Mouse (Mus musculus): ENCODE measurements at regions not wholly inside any gene's neighbourhood (a gene's known extent, or its start where the extent isn't known, plus 50 kb on each side); places are given as distances from the start of the nearest gene placed in this dataset.

- no peak for ATAC-seq (ENCODE audit: low FRiP score, low TSS enrichment)
- Histone ChIP-seq H3K4me2 (replicated peaks; ENCODE audit: low read depth, low read length) (no peak overlapping the region), H3K27ac (ENCODE audit: low read length) (no peak overlapping the region), H3K4me3 (ENCODE audit: low read length) (no peak overlapping the region), H3K27me3 (ENCODE audit: insufficient read depth, low read length) (no peaks in the 10 kb centered on the region), H3K9me3 (ENCODE audit: low read length) (no peaks in the 10 kb centered on the region), H3K9ac (replicated peaks; ENCODE audit: low read length) (no peak overlapping the region), H3K4me1 (ENCODE audit: insufficient read depth, low read length) (no peaks in the 10 kb centered on the region), H3K36me3 (ENCODE audit: insufficient read depth, low read length) (no peaks in the 10 kb centered on the region)
- WGBS = 65% methylated on average over 8 of the region's 8 CpGs
Observed at GRCm38 (mm10) chr7:125115322-125115996, 329.0 kb upstream of the Kdm8 start.

- WGBS = 80% methylated on average over 8 of the region's 8 CpGs
- H3K36me3 ChIP-seq (ENCODE audit: insufficient read depth, low read length) = no peaks in the 10 kb centered on the region
- ATAC-seq (ENCODE audit: low FRiP score, low TSS enrichment) = no peak
- no peaks in the 10 kb centered on the region for H3K9me3 ChIP-seq (ENCODE audit: low read length)
- H3K27ac ChIP-seq (ENCODE audit: low read length) = no peak overlapping the region
- H3K27me3 ChIP-seq (ENCODE audit: insufficient read depth, low read length) = no peaks in the 10 kb centered on the region
- no peak overlapping the region for H3K4me2 ChIP-seq (replicated peaks; ENCODE audit: low read depth, low read length)
- no peak overlapping the region for H3K9ac ChIP-seq (replicated peaks; ENCODE audit: low read length)
- no peaks in the 10 kb centered on the region for H3K4me1 ChIP-seq (ENCODE audit: insufficient read depth, low read length)
- H3K4me3 ChIP-seq (ENCODE audit: low read length) = no peak overlapping the region
Observed at GRCm38 (mm10) chr7:125117173-125117572, 327.3 kb upstream of the Kdm8 start.

- no peak overlapping the region for H3K9ac ChIP-seq (replicated peaks; ENCODE audit: low read length)
- H3K4me3 ChIP-seq (ENCODE audit: low read length) = no peak overlapping the region
- no peak for ATAC-seq (ENCODE audit: low FRiP score, low TSS enrichment)
- no peaks in the 10 kb centered on the region for H3K27me3 ChIP-seq (ENCODE audit: insufficient read depth, low read length)
- H3K9me3 ChIP-seq (ENCODE audit: low read length) = no peaks in the 10 kb centered on the region
- no peaks in the 10 kb centered on the region for H3K36me3 ChIP-seq (ENCODE audit: insufficient read depth, low read length)
- no peak overlapping the region for H3K4me2 ChIP-seq (replicated peaks; ENCODE audit: low read depth, low read length)
- H3K4me1 ChIP-seq (ENCODE audit: insufficient read depth, low read length) = no peaks in the 10 kb centered on the region
- H3K27ac ChIP-seq (ENCODE audit: low read length) = no peak overlapping the region
- WGBS = 62% methylated on average over 1 of the region's 1 CpGs
Observed at GRCm38 (mm10) chr7:125129187-125129586, 315.3 kb upstream of the Kdm8 start.

- Histone ChIP-seq H3K36me3 (ENCODE audit: insufficient read depth, low read length) (no peaks in the 10 kb centered on the region), H3K27ac (ENCODE audit: low read length) (no peak overlapping the region), H3K27me3 (ENCODE audit: insufficient read depth, low read length) (no peaks in the 10 kb centered on the region), H3K9ac (replicated peaks; ENCODE audit: low read length) (no peak overlapping the region), H3K4me1 (ENCODE audit: insufficient read depth, low read length) (no peaks in the 10 kb centered on the region), H3K9me3 (ENCODE audit: low read length) (no peaks in the 10 kb centered on the region), H3K4me3 (ENCODE audit: low read length) (no peak overlapping the region), H3K4me2 (replicated peaks; ENCODE audit: low read depth, low read length) (no peak overlapping the region)
- WGBS = 76% methylated on average over 1 of the region's 1 CpGs
- ATAC-seq (ENCODE audit: low FRiP score, low TSS enrichment) = no peak
Observed at GRCm38 (mm10) chr7:125131968-125132367, 312.5 kb upstream of the Kdm8 start.

- Histone ChIP-seq H3K4me3 (ENCODE audit: low read length) (no peak overlapping the region), H3K4me1 (ENCODE audit: insufficient read depth, low read length) (no peaks in the 10 kb centered on the region), H3K9ac (replicated peaks; ENCODE audit: low read length) (no peak overlapping the region), H3K4me2 (replicated peaks; ENCODE audit: low read depth, low read length) (no peak overlapping the region), H3K27me3 (ENCODE audit: insufficient read depth, low read length) (no peaks in the 10 kb centered on the region), H3K9me3 (ENCODE audit: low read length) (no peaks in the 10 kb centered on the region), H3K36me3 (ENCODE audit: insufficient read depth, low read length) (no peaks in the 10 kb centered on the region), H3K27ac (ENCODE audit: low read length) (no peak overlapping the region)
- no peak for ATAC-seq (ENCODE audit: low FRiP score, low TSS enrichment)
- WGBS = 77% methylated on average over 3 of the region's 3 CpGs
Observed at GRCm38 (mm10) chr7:125138607-125139006, 305.9 kb upstream of the Kdm8 start.

DNA sequence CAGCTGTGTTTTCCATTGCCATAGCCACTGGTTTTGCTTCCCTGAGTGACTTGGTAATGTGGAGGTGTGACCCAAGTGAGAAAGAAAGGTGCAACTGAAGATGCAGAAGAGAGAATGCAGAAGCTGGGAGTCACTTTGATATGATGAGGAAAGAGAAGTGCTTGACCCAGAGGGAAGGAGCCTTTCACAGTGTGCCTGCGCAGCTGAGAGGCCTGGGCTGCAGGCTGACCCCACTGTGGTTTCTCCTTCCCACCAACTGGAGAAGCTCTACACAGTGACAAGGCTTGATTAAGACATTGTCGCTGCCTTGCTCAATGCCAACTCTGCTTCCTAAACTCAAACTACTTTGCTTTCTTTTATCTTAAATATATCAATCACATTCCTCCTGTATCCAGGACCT is 305.3 kb upstream of the Kdm8 start:
- no peaks in the 10 kb centered on the region for H3K27me3 ChIP-seq (ENCODE audit: insufficient read depth, low read length)
- H3K4me3 ChIP-seq (ENCODE audit: low read length) = no peak overlapping the region
- H3K4me2 ChIP-seq (replicated peaks; ENCODE audit: low read depth, low read length) = no peak overlapping the region
- H3K4me1 ChIP-seq (ENCODE audit: insufficient read depth, low read length) = no peaks in the 10 kb centered on the region
- H3K27ac ChIP-seq (ENCODE audit: low read length) = no peak overlapping the region
- H3K9me3 ChIP-seq (ENCODE audit: low read length) = no peaks in the 10 kb centered on the region
- ATAC-seq (ENCODE audit: low FRiP score, low TSS enrichment) = no peak
- H3K9ac ChIP-seq (replicated peaks; ENCODE audit: low read length) = no peak overlapping the region
- no peaks in the 10 kb centered on the region for H3K36me3 ChIP-seq (ENCODE audit: insufficient read depth, low read length)
- 80% methylated on average over 2 of the region's 2 CpGs for WGBS

DNA sequence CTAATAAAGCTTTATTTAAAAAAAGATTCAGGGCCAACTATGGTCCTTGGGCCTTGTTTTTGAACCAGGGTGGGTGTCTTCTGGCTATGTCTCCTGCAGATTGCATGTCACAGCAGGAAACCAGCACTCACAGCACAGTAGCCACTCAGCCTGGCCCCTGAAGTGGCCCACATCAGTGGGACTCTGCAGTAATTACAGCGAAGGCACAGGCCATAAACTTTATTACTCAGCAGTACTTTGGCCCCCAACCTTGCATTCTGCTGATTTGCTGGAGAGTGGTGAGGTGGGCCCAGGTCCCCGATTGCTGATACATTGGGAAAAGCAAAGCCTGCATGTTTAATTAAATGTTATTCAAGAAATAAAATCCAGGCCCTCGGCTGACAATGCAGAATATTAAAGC is 303.6 kb upstream of the Kdm8 start:
- WGBS = 13% methylated on average over 3 of the region's 3 CpGs
- Histone ChIP-seq H3K27ac (ENCODE audit: low read length) (no peak overlapping the region), H3K9me3 (ENCODE audit: low read length) (no peaks in the 10 kb centered on the region), H3K4me3 (ENCODE audit: low read length) (no peak overlapping the region), H3K4me2 (replicated peaks; ENCODE audit: low read depth, low read length) (no peak overlapping the region), H3K27me3 (ENCODE audit: insufficient read depth, low read length) (no peaks in the 10 kb centered on the region), H3K9ac (replicated peaks; ENCODE audit: low read length) (no peak overlapping the region), H3K4me1 (ENCODE audit: insufficient read depth, low read length) (no peaks in the 10 kb centered on the region), H3K36me3 (ENCODE audit: insufficient read depth, low read length) (no peaks in the 10 kb centered on the region)
- ATAC-seq (ENCODE audit: low FRiP score, low TSS enrichment) = peak; percentile 67; the same call in 1 of the 2 replicates

DNA sequence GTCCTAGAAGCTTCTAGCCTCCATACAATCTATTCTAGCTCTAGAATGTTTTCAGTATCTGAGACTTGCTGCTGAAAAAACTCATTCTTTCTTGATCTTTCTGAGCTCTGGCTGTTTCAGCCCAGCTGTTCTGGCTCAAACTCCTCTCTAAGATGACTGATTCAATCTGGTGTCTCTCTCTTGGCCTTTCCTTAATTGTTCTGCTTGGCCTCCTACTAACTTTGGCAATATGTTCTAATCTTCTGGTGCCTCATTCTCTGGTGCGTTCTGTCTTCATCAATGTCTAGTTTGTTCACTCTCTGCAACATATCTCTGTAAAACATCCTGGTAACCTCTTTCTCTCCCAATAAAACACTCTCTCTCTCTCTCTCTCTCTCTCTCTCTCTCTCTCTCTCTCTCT is 302.6 kb upstream of the Kdm8 start:
- no peaks in the 10 kb centered on the region for H3K36me3 ChIP-seq (ENCODE audit: insufficient read depth, low read length)
- ATAC-seq (ENCODE audit: low FRiP score, low TSS enrichment) = no peak

DNA sequence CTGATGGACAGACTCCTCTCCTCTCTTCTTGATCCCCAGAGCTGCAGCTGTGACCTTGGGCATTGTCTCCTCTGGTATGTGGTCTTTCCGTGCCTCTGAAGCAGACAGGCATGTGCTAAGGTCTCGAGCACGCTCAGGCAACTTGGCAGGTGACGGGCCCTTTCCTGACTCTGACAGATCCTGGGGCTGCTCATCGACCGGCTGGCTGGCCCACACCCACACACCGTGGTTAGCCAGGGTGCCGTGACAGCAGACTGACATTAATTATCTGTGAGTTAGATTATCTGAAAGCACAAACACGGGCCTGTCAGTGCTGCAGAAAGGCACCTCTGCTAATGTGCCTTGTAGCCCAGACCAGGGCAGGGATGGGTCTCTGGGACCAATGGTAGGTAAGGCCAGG is 298.5 kb upstream of the Kdm8 start:
- H3K4me2 ChIP-seq (replicated peaks; ENCODE audit: low read depth, low read length) = no peak overlapping the region
- no peak for ATAC-seq (ENCODE audit: low FRiP score, low TSS enrichment)
- no peak overlapping the region for H3K4me3 ChIP-seq (ENCODE audit: low read length)
- no peaks in the 10 kb centered on the region for H3K27me3 ChIP-seq (ENCODE audit: insufficient read depth, low read length)
- 25% methylated on average over 9 of the region's 9 CpGs for WGBS
- H3K9ac ChIP-seq (replicated peaks; ENCODE audit: low read length) = no peak overlapping the region
- no peak overlapping the region for H3K27ac ChIP-seq (ENCODE audit: low read length)
- H3K36me3 ChIP-seq (ENCODE audit: insufficient read depth, low read length) = no peaks in the 10 kb centered on the region
- no peaks in the 10 kb centered on the region for H3K4me1 ChIP-seq (ENCODE audit: insufficient read depth, low read length)
- H3K9me3 ChIP-seq (ENCODE audit: low read length) = no peaks in the 10 kb centered on the region

More for the DNA sequence above, 302.6 kb upstream of the Kdm8 start:
- Histone ChIP-seq H3K9ac (replicated peaks; ENCODE audit: low read length) (no peak overlapping the region), H3K27me3 (ENCODE audit: insufficient read depth, low read length) (no peaks in the 10 kb centered on the region), H3K27ac (ENCODE audit: low read length) (no peak overlapping the region), H3K4me2 (replicated peaks; ENCODE audit: low read depth, low read length) (no peak overlapping the region), H3K4me3 (ENCODE audit: low read length) (no peak overlapping the region), H3K4me1 (ENCODE audit: insufficient read depth, low read length) (no peaks in the 10 kb centered on the region), H3K9me3 (ENCODE audit: low read length) (no peaks in the 10 kb centered on the region)
- 53% methylated on average over 1 of the region's 1 CpGs for WGBS

DNA sequence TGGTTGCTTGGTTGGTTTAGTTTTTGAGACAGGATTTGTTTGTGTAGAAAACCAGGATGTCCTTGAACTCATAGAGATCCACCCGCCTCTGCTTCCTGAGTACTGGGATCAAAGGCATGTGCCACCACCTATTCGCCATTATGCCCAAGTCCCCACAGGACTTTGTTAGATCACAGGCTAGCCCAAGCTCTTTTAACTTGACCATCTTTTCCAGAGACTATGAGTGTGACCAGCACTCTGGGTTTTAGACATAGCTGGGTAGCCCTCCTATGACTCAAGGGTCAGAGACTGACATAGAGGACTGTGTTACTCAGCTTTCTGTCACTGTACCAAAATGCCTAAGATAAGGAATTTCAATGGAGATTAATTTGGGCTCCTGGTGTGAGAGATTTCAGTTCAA is 295.3 kb upstream of the Kdm8 start:
- no peak for ATAC-seq (ENCODE audit: low FRiP score, low TSS enrichment)
- Histone ChIP-seq H3K4me1 (ENCODE audit: insufficient read depth, low read length) (no peaks in the 10 kb centered on the region), H3K36me3 (ENCODE audit: insufficient read depth, low read length) (no peaks in the 10 kb centered on the region), H3K27ac (ENCODE audit: low read length) (no peak overlapping the region), H3K4me2 (replicated peaks; ENCODE audit: low read depth, low read length) (no peak overlapping the region), H3K27me3 (ENCODE audit: insufficient read depth, low read length) (no peaks in the 10 kb centered on the region), H3K9me3 (ENCODE audit: low read length) (no peaks in the 10 kb centered on the region), H3K9ac (replicated peaks; ENCODE audit: low read length) (no peak overlapping the region), H3K4me3 (ENCODE audit: low read length) (no peak overlapping the region)
- WGBS = 87% methylated on average over 2 of the region's 2 CpGs
